Mouse (Mus musculus) adrenal gland, adult 2 months (tissue): Measurements from ENCODE around the gene Olfr1306. TPM values are rescaled to one million over a fixed set of nuclear protein-coding genes. Genes with fewer than 3 reads are reported as not detected.

Experiments used
- DNase-seq: peaks from one replicate; pipeline ENCODE4 v3.0.0; 2021
- long read RNA-seq: library from polyadenylated mRNA; stranded (forward); transcript quantifications from one replicate; pipeline ENCODE4 v2.0.0, GENCODE M21; 2021
- polyA plus RNA-seq: library from polyadenylated mRNA; depleted of rRNA; stranded (reverse); fragments of >200 nt; gene quantifications from 2 replicates; pipeline ENCODE4 v1.2.3, GENCODE M21; 2012; rRNA removed
- total RNA-seq, 2 experiments: library from RNA; stranded (reverse); gene quantifications; 2 replicates each; pipeline ENCODE4 v1.2.3; 2021

Gene Olfr1306
- total RNA-seq (not detected), polyA plus RNA-seq (not detected in 2 replicates)
- long read RNA-seq: 0 reads

DNA sequence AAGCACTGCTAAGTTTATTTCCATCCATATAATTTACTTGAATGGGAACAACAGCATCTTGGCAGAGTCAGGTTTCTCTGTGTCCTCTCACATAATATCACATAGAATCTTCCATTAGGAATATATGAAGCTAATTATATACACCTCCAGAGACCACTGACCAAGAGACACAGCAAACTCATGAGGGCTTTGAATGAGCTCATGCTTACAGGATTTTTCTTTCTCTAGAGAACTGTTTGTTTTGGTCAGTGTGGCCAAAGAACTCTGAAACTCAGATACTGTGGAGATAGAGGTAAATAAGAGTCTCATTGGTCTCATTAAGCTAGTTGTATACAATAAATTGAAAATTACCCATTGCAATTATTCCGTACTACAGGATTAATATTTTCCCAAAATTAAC lies at the start of gene Olfr1306:
Olfr1306 (minus strand) TSS at position 101 of the 400 bp plus-strand sequence.
- DNase-seq: no peak

DNA sequence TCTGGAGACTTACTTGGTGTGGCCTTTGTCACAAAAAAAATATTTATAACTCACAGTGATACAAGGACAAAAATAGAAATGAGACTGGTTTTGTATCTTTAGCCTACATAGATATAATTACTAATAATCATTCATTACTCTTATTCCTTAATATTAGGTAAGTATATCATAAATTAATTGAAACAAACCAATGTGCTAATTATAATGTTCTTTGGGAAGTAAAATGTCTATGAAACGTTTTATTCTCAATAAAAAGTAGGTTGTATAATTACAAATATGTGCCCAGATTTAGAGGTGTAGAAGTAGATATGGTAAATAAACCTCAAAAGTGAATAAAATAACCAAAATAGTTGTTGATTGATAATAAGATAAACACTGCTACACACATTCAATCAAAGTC lies 48.8 kb upstream of the Olfr1306 start, which contains the start of gene Olfr1308:
Olfr1308 (minus strand) TSS at position 101 of the 400 bp plus-strand sequence.
- no peak for DNase-seq

DNA sequence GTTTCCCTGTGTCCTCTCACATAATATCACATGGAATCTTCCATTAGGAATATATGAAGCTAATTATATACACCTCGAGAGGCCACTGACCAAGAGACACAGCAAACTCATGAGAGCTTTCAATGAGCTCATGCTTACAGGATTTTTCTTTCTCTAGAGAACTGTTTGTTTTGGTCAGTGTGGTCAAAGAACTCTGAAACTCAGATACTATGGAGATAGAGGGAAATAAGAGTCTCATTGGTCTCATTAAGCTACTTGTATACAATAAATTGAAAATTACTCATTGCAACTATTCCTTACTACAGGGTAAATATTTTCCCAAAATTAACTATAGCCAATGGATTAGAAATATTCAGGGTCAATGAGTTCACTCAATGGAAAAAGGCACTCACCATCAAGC lies 33.3 kb upstream of the Olfr1306 start, which contains the start of gene Olfr1307:
Olfr1307 (minus strand) TSS at position 101 of the 400 bp plus-strand sequence.
- no peak for DNase-seq

GRCm38 (mm10) chr2:111877049-111877448 lies 39.0 kb downstream of the Olfr1306 start, which contains the start of gene Olfr1305:
TSS of gene Olfr1305 (minus strand) at chr2:111877149.
- no peak for DNase-seq

Other genes with a start within 250 kb of the Olfr1306 start
- not detected for gene Olfr1301, start 165.3 kb downstream of the Olfr1306 start, total RNA-seq
- gene Olfr1301, start 165.3 kb downstream of the Olfr1306 start, polyA plus RNA-seq: not detected in 2 replicates
- gene Olfr1302, start 138.8 kb downstream of the Olfr1306 start, total RNA-seq: not detected
- not detected in 2 replicates for gene Olfr1302, start 138.8 kb downstream of the Olfr1306 start, polyA plus RNA-seq
- not detected for gene Olfr1303, start 95.9 kb downstream of the Olfr1306 start, total RNA-seq
- gene Olfr1303, start 95.9 kb downstream of the Olfr1306 start, polyA plus RNA-seq: not detected in 2 replicates
- gene Olfr1305, start 39.1 kb downstream of the Olfr1306 start, total RNA-seq: not detected
- gene Olfr1305, start 39.1 kb downstream of the Olfr1306 start, polyA plus RNA-seq: not detected in 2 replicates
- under 1 TPM in 1 of 2 experiments, not detected in 1; under 0.01 TPM for gene Olfr1307, start 33.2 kb upstream of the Olfr1306 start, total RNA-seq
- gene Olfr1307, start 33.2 kb upstream of the Olfr1306 start, polyA plus RNA-seq: not detected in 2 replicates
- gene Olfr1308, start 48.7 kb upstream of the Olfr1306 start, total RNA-seq: not detected
- gene Olfr1308, start 48.7 kb upstream of the Olfr1306 start, polyA plus RNA-seq: not detected in 2 replicates
- not detected for gene Olfr1309, start 74.0 kb upstream of the Olfr1306 start, total RNA-seq
- not detected in 2 replicates for gene Olfr1309, start 74.0 kb upstream of the Olfr1306 start, polyA plus RNA-seq
- not detected for gene Olfr1310, start 96.4 kb upstream of the Olfr1306 start, total RNA-seq
- gene Olfr1310, start 96.4 kb upstream of the Olfr1306 start, polyA plus RNA-seq: not detected in 2 replicates
- gene Olfr1311, start 108.1 kb upstream of the Olfr1306 start, total RNA-seq: not detected
- not detected in 2 replicates for gene Olfr1311, start 108.1 kb upstream of the Olfr1306 start, polyA plus RNA-seq
- gene Olfr1312, start 134.0 kb upstream of the Olfr1306 start, total RNA-seq: not detected
- gene Olfr1312, start 134.0 kb upstream of the Olfr1306 start, polyA plus RNA-seq: not detected in 2 replicates
- not detected for gene Olfr1313, start 161.6 kb upstream of the Olfr1306 start, total RNA-seq
- gene Olfr1313, start 161.6 kb upstream of the Olfr1306 start, polyA plus RNA-seq: not detected in 2 replicates
- gene Olfr1314, start 180.5 kb upstream of the Olfr1306 start, total RNA-seq: not detected
- gene Olfr1314, start 180.5 kb upstream of the Olfr1306 start, polyA plus RNA-seq: not detected in 2 replicates
- gene Olfr1315-ps1, start 199.2 kb upstream of the Olfr1306 start, total RNA-seq: not detected
- gene Olfr1315-ps1, start 199.2 kb upstream of the Olfr1306 start, polyA plus RNA-seq: not detected in 2 replicates
- not detected for gene Olfr1316, start 218.7 kb upstream of the Olfr1306 start, total RNA-seq
- gene Olfr1316, start 218.7 kb upstream of the Olfr1306 start, polyA plus RNA-seq: not detected in 2 replicates
- gene Olfr1317, start 224.1 kb upstream of the Olfr1306 start, total RNA-seq: not detected
- not detected in 2 replicates for gene Olfr1317, start 224.1 kb upstream of the Olfr1306 start, polyA plus RNA-seq
- gene Olfr1318, start 237.9 kb upstream of the Olfr1306 start, total RNA-seq: not detected
- gene Olfr1318, start 237.9 kb upstream of the Olfr1306 start, polyA plus RNA-seq: not detected in 2 replicates